Mouse (Mus musculus): ENCODE measurements around the gene Prkca.

Prkca gene

DNA sequence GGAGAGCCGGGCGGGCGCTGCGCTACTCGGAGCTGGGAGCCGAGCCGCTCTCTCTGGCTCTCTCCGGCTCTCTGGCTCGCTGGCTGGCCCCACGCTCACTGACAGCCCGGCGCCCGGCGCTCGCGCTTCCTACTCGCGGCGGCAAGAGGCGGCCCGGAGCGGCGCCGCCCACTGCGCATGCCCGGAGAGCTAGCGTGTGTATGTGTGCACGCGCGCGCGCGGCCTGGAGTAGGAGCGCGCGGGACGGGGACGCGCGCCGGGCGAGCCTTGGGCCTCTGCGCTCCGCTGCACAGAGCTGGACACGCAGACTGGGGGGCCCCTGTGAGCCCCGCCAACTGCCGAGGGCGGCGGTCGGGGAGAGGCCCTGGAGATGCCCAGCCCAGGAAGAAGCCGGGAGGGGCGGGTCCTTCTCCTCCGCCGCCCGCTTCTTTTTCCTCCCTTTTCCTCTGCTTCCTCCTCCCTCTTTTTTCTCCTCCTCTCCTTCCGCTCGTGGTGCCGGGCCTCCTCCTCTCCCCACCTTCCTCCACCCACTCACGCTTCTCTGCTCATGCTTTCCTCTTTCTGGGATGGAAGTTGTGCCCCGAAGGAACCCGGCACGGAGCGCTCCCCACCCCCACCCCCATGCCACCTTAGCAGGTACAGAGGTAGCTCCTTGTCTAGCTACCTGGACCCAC, at the start of gene Prkca:
Gene Prkca, minus strand, starts transcription at position 140 of the 674 bp plus-strand sequence.
- DNase-seq (ENCODE audit: low read depth, low spot score): peak; percentile 87

DNA sequence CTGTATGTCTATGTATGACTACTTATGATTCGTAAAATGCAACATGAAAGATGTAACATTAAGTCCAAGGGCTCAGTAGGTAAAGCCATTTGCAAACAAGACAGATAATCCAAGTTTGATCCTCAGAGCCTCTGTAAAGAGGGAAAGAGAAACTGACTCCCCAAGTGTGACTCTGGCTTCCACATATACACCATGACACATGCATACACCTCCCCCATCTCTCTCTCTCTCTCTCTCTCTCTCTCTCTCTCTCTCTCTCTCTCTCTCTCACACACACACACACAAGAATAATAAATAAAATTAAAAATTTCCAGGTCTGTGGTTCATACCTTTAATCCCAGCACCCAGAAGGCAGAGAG, 41.9 kb upstream of the Prkca start:
- no peak for DNase-seq (ENCODE audit: low read depth, low spot score)

DNA sequence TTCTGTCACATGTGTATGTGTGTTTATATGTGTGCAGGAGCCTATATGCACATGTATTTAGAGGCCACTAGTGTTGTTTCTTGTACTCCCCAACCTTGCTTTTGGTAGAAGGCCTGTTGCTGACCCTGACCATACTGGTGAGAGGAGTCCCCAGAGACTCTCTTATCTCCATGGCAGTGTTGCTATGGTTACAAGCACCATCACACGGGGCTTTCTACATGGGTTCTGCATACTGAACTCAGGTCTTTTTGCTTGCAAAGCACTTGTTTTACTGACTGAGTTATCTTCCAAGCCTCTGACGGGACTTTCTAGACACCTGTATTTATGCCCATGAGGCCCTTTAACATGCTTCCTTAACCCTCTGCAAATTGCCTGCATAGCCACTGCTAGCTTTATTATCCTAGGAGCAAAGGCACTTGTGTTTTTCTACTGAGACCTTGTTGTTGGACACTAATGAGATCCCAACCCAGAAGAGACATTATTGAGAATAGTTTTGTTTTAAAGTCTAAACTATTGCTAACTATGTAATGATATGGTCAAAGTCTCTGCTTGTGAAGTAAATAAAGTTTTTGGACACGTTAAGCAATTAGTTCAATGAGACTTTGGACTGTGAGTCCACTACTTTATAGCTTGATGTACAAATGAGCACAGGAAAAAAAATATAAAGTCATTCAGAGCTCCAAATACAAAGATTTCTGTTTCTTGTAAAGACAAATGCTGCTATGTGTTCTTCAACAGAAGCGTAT, 41.4 kb upstream of the Prkca start:
- DNase-seq (ENCODE audit: low read depth, low spot score): no peak

DNA sequence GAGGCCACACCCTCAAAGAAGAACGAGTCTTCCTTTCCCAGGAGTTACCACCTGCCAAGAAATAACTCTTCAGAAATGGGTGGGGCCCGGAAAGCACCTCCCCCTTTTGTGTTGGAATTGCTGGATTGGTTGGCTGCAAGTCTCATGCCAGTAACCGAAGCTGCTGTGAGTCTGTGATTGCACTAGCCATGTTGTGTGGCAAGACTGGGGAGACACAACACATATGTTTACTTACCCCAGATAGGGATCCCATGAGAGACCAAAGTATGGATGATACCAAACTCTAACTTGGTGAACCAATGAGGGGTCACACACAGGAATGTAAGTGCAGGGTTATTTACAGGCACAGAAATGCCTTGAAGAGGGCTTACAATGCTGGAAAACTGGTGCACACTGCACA, 38.9 kb upstream of the Prkca start:
- no peak for DNase-seq (ENCODE audit: low read depth, low spot score)

DNA sequence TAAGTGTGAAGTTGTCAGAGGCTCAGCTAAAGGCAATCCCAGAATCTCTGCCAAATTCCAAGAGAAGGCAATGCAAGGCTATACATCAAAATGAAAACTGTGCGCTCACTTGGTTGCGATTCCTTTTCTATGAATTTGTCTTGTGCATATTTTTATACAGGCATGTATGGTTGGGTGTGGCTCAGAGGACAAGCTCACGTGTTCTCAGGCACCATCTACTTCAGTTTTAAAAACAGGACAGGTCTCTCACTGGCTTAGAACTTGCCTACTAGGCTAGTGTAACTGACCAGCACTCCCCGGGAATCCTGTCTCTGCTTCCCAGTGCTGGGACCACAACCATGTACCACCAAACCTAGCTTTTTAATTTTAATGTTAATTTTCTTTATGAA, 34.6 kb upstream of the Prkca start:
- no peak for DNase-seq (ENCODE audit: low read depth, low spot score)

DNA sequence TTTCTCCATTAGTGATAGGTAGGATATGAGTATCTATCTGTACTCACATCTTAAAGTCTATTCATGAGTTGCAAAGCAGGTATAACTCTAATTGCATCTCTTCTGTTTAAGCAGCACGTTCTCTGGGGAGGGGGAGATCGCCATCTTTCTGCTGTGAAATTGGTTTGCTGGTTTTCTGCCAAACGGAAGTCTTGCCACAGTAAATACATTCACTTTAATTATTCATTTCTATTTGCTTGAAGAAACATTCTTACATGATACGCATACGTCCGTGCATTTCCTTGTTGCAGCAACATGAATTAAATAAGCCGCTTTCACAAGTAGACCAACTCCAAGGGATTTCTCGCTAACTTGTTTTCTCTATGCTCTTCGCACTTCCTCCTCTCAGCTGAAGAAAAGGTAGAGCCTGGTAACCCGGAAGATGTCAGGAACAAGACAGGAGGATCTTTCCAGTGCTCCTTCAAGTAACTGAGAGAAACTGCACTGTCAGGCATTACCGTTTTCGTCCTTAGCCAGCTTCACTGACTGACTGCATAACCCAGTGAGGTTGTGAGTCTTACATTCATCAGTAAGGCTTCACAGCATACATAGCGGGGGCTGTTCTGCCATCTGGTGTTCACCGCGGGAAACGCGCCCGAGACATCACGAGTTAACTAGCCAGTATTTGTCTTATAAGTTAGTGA, 34.1 kb upstream of the Prkca start:
- peak; percentile 79 for DNase-seq (ENCODE audit: low read depth, low spot score)

DNA sequence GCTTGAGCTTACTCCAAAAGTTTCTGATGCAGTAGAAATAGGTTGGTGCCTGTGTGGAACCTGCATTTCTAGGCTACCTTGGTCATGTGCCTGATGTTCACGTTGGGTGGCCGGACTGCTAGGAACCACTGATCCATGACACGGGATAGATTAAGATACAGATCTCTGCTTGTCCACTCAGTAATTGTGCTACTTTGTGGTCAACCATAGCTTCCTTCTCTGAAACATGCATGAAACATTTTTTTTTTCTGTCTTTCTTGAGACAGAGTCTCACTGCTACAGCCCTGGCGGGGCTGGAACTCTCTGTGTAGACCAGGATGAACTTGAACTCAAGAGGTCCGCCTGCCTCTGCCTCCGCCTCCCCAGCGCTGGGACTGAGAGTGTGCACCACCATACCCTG, 33.1 kb upstream of the Prkca start:
- no peak for DNase-seq (ENCODE audit: low read depth, low spot score)

DNA sequence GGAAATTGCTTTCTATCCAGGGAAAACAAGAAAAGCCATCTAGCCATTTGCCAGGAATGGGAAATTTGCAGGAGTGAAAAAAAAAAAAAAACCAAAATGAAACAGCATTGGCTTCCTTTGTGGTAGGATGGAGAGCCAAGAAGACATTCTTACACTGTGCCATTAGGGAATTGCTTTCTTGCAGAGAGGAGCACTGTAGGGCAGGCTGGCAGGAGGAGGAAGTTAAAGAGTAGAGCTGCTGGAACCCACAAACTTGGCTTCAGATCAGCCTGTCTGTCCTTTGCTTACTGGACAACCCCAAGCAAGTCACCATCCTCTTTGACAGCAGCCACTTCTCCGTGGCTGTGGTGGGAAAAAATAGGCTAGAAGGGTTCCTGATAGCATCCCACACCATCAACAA, 23.3 kb upstream of the Prkca start:
- DNase-seq (ENCODE audit: low read depth, low spot score): no peak

DNA sequence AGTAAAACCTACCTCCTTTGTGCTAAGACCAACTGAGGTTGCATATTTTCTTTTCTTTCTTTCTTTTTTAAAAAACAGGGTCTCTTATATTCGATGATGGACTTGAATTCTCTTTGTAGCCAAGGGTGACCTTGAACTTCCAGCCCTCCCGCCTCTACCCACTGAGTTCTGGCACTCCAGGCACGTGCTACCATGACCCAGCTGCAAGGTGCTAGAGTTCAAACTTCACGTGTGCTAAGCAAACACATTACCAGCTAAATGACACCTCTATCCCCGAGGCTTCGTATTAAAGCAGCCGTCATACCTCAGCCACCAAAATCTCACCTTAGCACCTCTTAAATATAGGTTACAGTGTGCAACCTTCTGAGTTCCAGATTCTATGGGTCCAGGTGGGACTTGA, 21.9 kb upstream of the Prkca start:
- no peak for DNase-seq (ENCODE audit: low read depth, low spot score)

DNA sequence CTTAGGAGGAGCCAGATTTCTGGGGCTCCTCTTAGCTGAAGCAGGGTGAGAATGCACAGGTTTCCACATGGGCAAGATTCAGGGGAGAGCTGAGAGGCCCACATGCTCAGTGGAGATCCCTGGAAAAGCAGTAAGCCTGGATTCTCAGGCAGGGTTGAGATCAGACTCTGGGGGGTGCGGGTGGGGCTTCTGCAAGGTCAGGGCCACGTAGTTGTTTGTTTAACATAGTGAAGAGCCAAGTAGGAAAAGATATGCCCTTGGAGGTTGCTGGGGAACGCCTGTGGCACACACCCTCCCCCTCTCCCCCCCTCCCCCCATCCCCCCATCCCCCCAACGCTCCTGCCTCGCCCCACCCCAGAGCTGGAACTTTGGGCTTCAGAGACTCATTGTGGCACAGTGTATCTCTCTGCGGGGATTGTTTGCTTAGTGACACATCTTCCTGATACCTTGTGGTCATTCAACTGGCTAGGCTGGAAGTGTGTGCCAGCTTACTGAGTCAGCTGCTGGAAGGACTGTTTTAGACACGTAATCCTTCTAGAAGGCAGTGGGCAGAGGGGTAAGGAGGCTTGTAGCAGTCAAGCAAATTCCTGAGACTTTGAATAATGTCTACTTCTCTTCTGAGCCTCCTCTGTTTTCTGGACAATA, 21.3 kb upstream of the Prkca start:
- DNase-seq (ENCODE audit: low read depth, low spot score): no peak

DNA sequence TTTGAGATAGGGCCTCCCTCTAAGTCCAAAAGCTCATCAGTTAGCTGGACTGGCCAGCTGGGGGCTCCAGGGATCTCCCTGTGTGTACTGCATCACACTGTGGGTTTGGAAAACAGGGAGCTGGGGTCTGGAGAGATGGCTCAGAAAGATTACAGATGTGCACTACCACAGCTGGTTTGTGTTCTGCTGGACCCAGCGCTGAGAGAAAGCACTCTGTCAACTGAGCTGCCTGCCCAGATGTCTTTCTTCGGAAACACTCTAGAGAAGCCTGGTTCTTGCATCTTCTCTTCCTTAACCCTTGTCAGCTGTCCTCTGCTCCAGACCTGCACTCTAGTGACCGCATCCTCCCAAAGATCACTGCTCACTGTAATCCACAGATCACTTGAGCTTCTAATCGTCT, 20.3 kb upstream of the Prkca start:
- DNase-seq (ENCODE audit: low read depth, low spot score): no peak

DNA sequence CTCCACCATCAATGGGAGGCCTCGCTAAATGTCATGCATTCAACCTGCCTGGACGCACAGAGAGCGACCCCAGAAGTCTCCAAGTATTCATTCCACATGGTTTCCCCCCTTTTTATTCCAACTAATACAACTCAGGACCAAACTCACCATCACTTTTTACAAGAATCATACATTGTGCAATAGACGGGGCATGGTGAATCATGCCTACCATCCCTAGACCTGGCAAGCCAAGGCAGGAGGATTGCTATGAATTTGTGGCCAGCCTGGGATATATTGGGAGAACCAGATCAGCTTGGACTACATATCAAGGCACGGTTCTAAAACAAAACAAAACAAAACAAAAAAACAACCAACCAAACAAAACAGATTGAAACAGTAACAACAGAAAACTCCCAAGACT, 19.2 kb upstream of the Prkca start:
- DNase-seq (ENCODE audit: low read depth, low spot score): no peak

DNA sequence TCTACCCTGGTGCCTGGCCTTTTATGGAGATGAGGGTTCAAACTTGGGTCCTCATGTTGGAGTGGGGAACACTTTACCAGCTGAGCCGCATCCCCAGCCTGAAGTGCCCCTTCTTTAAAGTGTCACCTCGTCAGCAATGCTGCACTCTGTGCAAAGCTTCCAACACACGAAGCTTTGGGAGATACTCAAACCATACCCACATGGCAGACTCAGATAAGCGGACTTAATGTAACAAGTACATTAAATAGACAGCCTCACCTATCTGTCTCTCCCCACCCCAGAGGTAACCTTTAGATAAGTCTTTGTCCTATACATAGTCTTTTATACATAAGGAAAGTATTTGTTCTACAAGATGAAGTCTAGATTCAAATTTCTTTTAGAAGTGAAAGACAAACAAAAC, 17.3 kb upstream of the Prkca start:
- no peak for DNase-seq (ENCODE audit: low read depth, low spot score)

DNA sequence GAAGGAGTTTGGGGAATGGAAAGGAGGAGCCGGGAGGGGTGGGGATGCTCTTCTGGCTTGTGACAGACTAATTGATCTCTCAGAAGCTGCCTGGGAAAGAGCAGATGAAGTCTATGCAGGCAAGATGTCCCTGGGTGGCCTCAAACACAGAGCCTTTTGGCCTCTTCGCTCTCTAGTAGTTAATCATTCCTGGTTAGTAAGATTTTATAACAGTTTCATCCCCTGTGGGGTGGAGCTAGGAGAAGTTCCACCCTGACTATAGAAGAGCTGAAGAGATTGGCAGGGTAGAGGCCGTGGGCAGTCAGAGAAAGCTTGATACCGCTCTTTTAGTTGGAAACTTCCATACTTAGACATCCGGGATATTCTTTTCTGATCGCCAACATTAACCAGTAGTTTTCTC, 15.2 kb upstream of the Prkca start:
- no peak for DNase-seq (ENCODE audit: low read depth, low spot score)

DNA sequence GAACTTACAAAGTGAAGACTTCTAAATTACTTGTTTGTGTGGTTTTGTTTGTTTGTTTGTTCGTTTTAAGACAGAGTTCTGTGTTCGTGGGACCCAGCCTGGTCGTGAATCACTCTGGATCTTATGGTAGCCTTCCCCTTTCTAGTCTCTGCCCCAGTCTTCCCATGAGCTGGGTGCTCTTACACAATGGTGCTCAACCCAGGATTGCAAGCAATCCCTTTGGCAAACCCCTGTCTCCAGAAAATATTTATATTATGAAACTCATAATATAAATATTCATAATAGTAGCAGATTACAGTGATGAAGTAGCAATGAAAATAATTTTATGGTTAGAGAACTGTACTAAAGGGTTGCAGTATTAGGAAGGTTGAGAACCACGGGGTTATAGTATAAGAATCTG, 12.3 kb upstream of the Prkca start:
- DNase-seq (ENCODE audit: low read depth, low spot score): no peak

DNA sequence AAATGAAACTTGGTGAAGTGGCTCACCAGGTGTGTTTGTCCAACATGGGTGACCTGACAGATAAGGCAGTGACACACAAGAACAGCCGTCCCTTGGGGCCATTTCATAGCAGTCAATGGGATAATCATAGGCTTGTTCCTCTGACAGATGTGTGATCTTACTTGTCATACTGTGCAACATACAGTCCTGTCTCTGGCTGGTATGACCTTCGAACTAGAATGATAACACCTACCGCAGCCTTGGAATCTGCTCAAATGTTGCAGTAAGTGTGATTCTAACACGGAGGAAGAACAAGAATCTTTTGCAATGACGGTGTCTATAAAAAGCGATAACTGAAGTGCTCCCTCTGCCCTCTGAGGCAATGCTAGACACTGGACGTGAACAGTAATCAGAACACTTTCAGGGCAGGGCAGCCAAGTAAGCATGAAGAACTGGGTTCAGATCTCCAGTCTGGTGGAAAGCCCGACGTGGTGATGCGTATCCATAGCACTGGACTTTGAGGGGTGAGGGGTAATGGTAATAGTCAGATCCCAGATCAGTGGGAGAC, 9.2 kb upstream of the Prkca start:
- DNase-seq (ENCODE audit: low read depth, low spot score): no peak

DNA sequence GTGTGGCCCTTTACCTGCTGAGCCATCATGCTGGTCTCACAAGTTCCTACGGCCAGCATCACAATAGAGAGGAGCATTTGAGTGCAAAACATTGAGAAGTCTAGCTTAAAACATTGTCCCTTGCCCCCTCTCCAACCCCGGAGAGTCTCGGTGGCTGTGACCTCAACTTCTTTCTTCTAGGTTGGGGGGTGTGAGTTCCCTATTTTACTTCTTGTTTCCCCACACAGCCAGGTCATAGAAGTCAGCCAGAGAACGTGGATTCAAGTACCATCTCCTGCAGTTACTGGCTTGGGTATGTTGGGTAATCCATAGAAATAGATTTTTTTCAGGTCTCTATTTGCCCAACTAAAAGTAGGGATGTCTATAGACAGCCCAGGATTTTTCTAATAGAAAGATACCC, 7.1 kb upstream of the Prkca start:
- DNase-seq (ENCODE audit: low read depth, low spot score): no peak

DNA sequence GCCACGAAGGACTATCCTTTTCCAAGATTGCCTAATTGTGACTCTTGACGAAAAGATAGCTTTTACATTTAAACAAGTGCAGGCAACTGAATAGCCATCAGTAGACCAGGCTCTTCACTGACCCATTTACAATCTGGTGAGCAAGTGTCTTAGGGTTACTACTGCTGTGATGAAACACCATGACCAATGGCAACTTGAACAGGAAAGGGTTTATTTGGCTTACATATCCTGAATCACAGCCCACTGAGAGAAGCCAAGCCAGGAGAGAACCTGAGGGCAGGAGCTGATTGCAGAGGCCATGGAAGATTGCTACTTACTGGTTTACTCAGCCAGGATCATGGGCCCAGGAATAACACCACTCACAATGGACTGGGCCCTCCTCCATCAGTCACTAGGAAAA, 1.6 kb upstream of the Prkca start:
- no peak for DNase-seq (ENCODE audit: low read depth, low spot score)

DNA sequence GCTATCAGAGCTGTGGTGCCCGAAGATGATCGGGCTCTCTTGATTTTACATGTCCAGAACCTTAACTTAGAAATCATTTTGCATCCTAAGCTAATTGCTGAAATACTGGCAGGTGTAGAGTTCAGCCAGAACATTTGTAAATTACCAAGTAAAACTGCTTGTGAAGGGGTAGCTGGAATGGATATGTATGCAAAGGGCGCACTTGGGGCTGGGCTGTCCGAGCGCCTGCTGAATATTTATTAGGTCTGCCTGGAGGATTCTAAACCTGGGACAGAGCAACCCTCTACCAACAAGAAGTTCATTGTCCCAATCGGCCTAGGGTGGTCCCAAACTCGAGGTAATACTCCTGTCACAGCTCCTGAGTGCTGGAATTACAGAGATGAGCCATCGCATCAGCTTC, 1.0 kb upstream of the Prkca start:
- no peak for DNase-seq (ENCODE audit: low read depth, low spot score)

DNA sequence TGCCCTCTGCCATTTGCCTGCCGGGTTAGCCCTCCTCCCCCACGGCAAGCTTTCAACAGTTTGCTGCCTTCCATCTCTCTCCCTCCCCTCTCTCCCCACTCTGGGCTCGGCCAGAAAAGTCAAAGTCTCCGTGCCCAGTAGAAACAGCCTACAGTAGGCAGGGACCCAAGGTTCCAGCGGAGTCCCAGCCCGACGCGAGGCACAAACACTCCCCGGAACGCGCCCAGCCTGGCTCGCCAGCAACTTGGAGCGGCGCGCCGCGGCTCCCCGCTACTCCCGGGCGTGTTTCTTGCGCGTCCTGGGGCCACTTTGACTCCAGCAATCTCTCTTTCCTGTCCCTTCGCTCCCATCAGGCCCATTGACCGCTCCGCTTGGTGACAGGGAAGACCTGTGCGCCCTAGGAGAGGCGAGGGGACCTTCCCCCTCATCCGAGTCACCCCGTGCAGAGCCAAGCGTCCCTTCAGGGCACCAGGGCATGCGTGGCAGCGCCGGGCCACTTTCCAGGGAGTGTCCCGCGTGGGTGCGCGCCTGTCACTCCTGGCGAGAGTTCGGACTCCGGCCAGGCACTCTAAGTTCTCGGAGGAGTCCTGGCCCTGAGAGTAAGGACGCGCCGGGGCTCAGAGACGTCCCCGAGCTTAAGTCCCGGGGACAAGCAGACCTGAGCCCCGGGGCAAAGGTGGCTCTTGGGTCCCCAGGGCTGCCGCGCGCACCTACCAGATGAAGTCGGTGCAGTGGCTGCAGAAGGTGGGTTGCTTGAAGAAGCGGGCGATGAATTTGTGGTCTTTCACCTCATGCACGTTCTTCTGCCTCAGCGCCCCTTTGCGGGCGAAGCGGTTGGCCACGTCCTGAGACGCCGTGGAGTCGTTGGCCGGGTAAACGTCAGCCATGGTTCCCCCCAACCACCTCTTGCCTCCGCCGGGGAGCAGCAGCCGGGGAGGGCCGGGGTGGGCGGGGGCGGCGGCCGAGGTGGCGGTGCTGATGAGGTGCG, 653 bp downstream of the Prkca start, which contains the start of gene Apoh:
Gene Apoh, plus strand, starts transcription at position 574 of the 988 bp plus-strand sequence.
- DNase-seq (ENCODE audit: low read depth, low spot score): peak; percentile 30

DNA sequence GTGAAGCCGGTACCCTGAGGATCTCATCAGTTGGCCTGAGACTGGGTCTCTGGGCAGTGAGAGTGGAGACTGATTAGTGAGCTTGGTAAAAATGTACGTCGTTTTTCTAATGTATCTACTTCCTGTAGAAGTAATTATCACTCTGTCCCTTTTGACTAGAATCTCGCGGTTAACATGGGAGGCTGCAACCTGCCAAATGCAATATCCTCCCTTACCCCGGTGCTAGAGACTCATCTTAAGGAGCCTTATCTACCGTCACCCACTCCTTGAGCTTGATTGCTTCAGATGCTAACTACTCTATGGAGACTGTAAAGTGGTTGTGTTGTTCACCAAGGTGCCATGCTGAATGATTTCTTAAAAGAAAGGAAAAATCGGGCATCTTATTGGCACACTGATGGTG, 1.9 kb downstream of the Prkca start:
- no peak for DNase-seq (ENCODE audit: low read depth, low spot score)

Data from brain, embryonic 18.5 days (tissue).